Mouse (Mus musculus): Measurements from ENCODE around the gene Rab25. TPM values are rescaled to one million over a fixed set of nuclear protein-coding genes. Genes with fewer than 3 reads are reported as not detected.

Rab25 gene
- total and polyA plus RNA-seq, 3 experiments, result 0.96 to 1.9 TPM; not detected in 1

DNA sequence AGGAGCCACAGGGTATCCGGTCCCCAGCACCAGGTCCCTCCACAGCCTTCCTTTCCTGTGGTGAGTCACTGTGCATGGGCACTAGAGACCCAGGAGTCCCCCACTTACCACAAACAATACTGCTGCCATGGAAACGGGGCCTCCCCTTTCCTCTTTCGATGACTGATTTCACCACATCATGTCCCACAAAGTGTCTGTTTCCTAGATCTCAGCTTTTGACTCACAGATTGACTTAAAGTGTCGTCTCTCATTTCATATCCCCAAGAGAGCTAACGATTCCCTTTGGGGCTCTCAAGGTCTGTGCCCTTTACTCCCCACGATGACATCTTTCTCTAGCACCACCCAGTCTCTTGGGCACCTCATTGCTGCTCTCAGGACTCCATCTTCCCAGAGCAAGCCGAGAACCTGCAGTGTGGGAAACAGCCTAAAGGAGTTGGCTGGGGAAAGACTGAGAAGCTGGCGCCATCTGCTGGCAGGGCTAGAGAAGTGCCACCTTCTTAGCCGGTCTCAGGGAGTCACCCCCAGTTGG is 26.2 kb downstream of the Rab25 start:
- H3K4me3 ChIP-seq (ENCODE audit: control insufficient read depth in 1 of 2, insufficient read depth in 1 of 2, low read depth in 2 of 2, low read length in 2 of 2), result no peak overlapping the region
- H3K4me1 ChIP-seq (ENCODE audit: control insufficient read depth in 1 of 2, insufficient read depth in 2 of 2, low read length in 2 of 2), result peaks cover 0 to 3% of the 10 kb centered on the region in 2 experiments; a peak in 1 of 4 replicates
- no peaks in the 10 kb centered on the region for H3K79me2 ChIP-seq (ENCODE audit: control insufficient read depth, insufficient read depth, low read length, poor library complexity)
- no peaks in the 10 kb centered on the region for H3K27me3 ChIP-seq (ENCODE audit: control insufficient read depth in 1 of 2, insufficient read depth in 2 of 2, low read length in 2 of 2)
- H3K36me3 ChIP-seq (ENCODE audit: control insufficient read depth in 1 of 2, insufficient read depth in 2 of 2, low read length in 2 of 2), result no peaks in the 10 kb centered on the region
- no peaks in the 10 kb centered on the region for H3K9me3 ChIP-seq (replicated peaks; ENCODE audit: insufficient read depth, low read length)
- DNase-seq (ENCODE audit: low read depth, low spot score), result peak; percentile 88
- H3K9ac ChIP-seq (ENCODE audit: control insufficient read depth, low read depth, low read length, poor library complexity, severe bottlenecking), result no peak overlapping the region
- H3K27ac ChIP-seq (ENCODE audit: control insufficient read depth, low read depth, low read length), result no peak overlapping the region
- TF ChIP-seq KAT2A (conservative IDR thresholded peaks at IDR 0.05; ENCODE audit: low read depth, low read length) (no peak), ZKSCAN1 (IDR thresholded peaks at IDR 0.05; ENCODE audit: low read depth, low read length) (no peak), MXI1 (IDR thresholded peaks at IDR 0.05; ENCODE audit: low read depth, low read length) (peak; percentile 34; the same call in 1 of the 2 replicates), CHD2 (IDR thresholded peaks at IDR 0.05; ENCODE audit: low read length) (no peak), SIN3A (IDR thresholded peaks at IDR 0.05; ENCODE audit: low read length) (no peak; the same call in none of the 2 replicates), ELF1 (IDR thresholded peaks at IDR 0.05; ENCODE audit: low read depth, low read length) (peak; percentile 39; the same call in 1 of the 2 replicates), POLR2AphosphoS5 (IDR thresholded peaks at IDR 0.05; ENCODE audit: borderline replicate concordance, low read depth, low read length) (no peak), TCF12 (IDR thresholded peaks at IDR 0.05; ENCODE audit: low read depth, low read length) (0 out of 2 replicates have a peak, but pooled peaks have one; percentile 10), POLR2AphosphoS2 (IDR thresholded peaks at IDR 0.05; ENCODE audit: low read length) (no peak), UBTF (IDR thresholded peaks at IDR 0.05; ENCODE audit: borderline replicate concordance, insufficient read depth, low read depth, low read length) (no peak), CHD1 (IDR thresholded peaks at IDR 0.05; ENCODE audit: low read depth, low read length) (no peak), MAZ (IDR thresholded peaks at IDR 0.05; ENCODE audit: low read depth, low read length) (no peak), BHLHE40 (IDR thresholded peaks at IDR 0.05; ENCODE audit: borderline replicate concordance, low read depth, low read length) (peak; percentile 48; the same call in 1 of the 2 replicates), RCOR1 (IDR thresholded peaks at IDR 0.05; ENCODE audit: low read depth, low read length) (no peak), MYC (IDR thresholded peaks at IDR 0.05; ENCODE audit: low read depth, low read length) (peak; percentile 48; the same call in 1 of the 2 replicates), POLR2A (IDR thresholded peaks at IDR 0.05; ENCODE audit: control insufficient read depth in 1 of 2, insufficient read depth in 1 of 2, low read depth in 1 of 2, low read length in 2 of 2, poor library complexity in 1 of 2) (no peak), USF2 (IDR thresholded peaks at IDR 0.05; ENCODE audit: borderline replicate concordance in 1 of 2, insufficient read depth in 1 of 2, low read depth in 1 of 2, low read length in 2 of 2) (no peak), NRF1 (IDR thresholded peaks at IDR 0.05; ENCODE audit: insufficient read depth, low read depth, low read length, poor library complexity, severe bottlenecking) (no peak), USF1 (IDR thresholded peaks at IDR 0.05; ENCODE audit: low read depth, low read length) (no peak), RAD21 (IDR thresholded peaks at IDR 0.05; ENCODE audit: low read depth, low read length) (peak; percentile 100), ZMIZ1 (IDR thresholded peaks at IDR 0.05; ENCODE audit: low read depth, low read length) (no peak), CTCF (IDR thresholded peaks at IDR 0.05 in 2 of 3, conservative IDR thresholded peaks at IDR 0.05 in 1 of 3; ENCODE audit: control insufficient read depth in 1 of 3, insufficient read depth in 1 of 3, low read depth in 2 of 3, low read length in 3 of 3, poor library complexity in 1 of 3, severe bottlenecking in 1 of 3) (peak in 2 of 3 experiments; percentile 98 to 100; a peak in 5 of 6 replicates), NELFE (IDR thresholded peaks at IDR 0.05; ENCODE audit: low read depth, low read length) (no peak), ETS1 (IDR thresholded peaks at IDR 0.05; ENCODE audit: low read depth, low read length) (no peak), SMC3 (IDR thresholded peaks at IDR 0.05; ENCODE audit: low read depth, low read length) (peak; percentile 100), E2F4 (IDR thresholded peaks at IDR 0.05; ENCODE audit: borderline replicate concordance, low read depth, low read length) (no peak), TBP (IDR thresholded peaks at IDR 0.05; ENCODE audit: low read depth, low read length) (no peak), GABPA (IDR thresholded peaks at IDR 0.05; ENCODE audit: low read depth, low read length) (no peak), MEF2A (IDR thresholded peaks at IDR 0.05; ENCODE audit: extremely low read depth, insufficient replicate concordance, low read depth, low read length, poor library complexity, severe bottlenecking) (no peak), MAFK (IDR thresholded peaks at IDR 0.05; ENCODE audit: borderline replicate concordance, low read depth, low read length) (no peak), JUND (IDR thresholded peaks at IDR 0.05; ENCODE audit: low read depth, low read length) (no peak), HCFC1 (IDR thresholded peaks at IDR 0.05; ENCODE audit: low read depth, low read length) (0 out of 2 replicates have a peak, but pooled peaks have one; percentile 23), ZC3H11A (IDR thresholded peaks at IDR 0.05; ENCODE audit: low read depth, low read length) (peak; percentile 100), EP300 (IDR thresholded peaks at IDR 0.05; ENCODE audit: low read depth in 1 of 2, low read length in 2 of 2) (no peak), TAL1 (IDR thresholded peaks at IDR 0.05; ENCODE audit: low read length) (no peak), MYB (IDR thresholded peaks at IDR 0.05; ENCODE audit: low read depth, low read length) (no peak), ZNF384 (IDR thresholded peaks at IDR 0.05; ENCODE audit: low read depth, low read length) (no peak)
